Mouse (Mus musculus): Measurements from ENCODE around the gene Esrp2. TPM values are rescaled to one million over a fixed set of nuclear protein-coding genes. Genes with fewer than 3 reads are reported as not detected.

Gene Esrp2
- polyA plus RNA-seq, 1 experiment: 0.04 TPM

DNA sequence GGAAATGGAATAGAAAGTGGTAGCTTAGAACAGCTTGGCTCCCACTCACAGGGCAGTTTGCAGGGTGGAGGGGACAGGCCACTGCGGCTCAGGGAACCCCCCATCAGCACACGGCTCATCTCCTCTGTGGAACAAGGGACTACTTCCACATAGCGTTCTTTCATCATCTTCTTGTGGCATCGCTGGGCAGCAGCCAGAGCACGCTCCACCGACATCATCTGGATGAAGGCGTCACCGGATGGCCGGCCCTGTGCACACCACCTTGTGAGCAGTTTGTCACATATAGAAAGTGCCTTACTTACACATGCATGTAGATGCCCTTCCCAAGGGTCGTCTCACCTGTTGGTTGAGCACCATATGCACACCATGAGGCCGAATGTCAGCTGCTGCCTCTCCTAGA is 4.4 kb downstream of the Esrp2 start:
- H3K27me3 ChIP-seq (ENCODE audit: control insufficient read depth, insufficient read depth, insufficient read length): no peaks in the 10 kb centered on the region
- TF ChIP-seq CEBPB (IDR thresholded peaks at IDR 0.05; ENCODE audit: low read depth) (no peak), MYOG (IDR thresholded peaks at IDR 0.05; ENCODE audit: control insufficient read depth, extremely low read depth, insufficient read length) (no peak), MYOD1 (IDR thresholded peaks at IDR 0.05; ENCODE audit: control insufficient read depth, insufficient read length, low read depth) (no peak), FOSL1 (IDR thresholded peaks at IDR 0.05; ENCODE audit: insufficient read depth, low read length, poor library complexity, severe bottlenecking) (no peak), MAX (IDR thresholded peaks at IDR 0.05) (no peak), CTCF (IDR thresholded peaks at IDR 0.05; ENCODE audit: control insufficient read depth, insufficient read depth, insufficient read length) (no peak), USF1 (IDR thresholded peaks at IDR 0.05; ENCODE audit: low read depth) (no peak)
- H3K79me2 ChIP-seq (ENCODE audit: control insufficient read depth, insufficient read depth): no peaks in the 10 kb centered on the region
- no peak overlapping the region for H3K4me3 ChIP-seq (ENCODE audit: insufficient read depth, poor library complexity, severe bottlenecking)
- no peaks in the 10 kb centered on the region for H3K79me3 ChIP-seq (ENCODE audit: low read depth)
- no peak overlapping the region for H3ac ChIP-seq (ENCODE audit: control insufficient read depth, insufficient read length, low read depth)
- H3K36me3 ChIP-seq (ENCODE audit: control insufficient read depth, insufficient read depth): peaks cover 28% of the 10 kb centered on the region

DNA sequence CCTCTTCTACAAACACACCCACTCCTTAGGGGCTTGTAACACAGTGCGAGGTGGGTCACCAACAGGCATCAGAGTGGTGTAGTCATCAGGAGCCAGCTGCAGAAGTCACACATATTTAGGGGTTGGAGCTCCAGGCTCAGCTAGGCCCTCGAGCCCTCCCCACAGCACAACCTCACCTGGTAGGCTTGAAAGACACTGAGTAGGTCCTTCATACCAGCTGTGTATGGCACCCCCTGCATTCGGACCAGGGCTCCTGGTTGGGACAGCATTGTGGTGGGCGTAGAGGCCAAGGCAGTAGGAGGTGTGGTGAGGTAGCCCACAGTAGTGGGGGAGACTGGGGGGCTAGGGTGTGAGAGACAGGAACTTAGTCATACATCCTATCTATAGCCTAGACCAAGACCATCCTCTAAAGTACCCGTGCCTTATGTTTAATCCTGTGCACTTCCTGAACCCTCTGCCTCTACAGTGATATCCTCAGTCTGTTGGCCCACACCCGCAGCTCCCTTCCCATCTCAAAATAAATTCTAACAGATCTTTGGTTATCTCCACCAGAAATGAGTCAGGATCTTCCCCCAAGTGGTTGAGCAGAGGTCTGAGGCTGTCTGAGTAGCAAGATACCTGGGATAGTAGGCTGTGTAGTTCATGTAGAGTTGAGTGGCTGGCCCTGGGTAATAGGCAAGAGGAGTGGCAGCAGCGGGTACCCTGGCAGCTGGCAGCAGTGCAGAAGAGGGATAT is 5.1 kb downstream of the Esrp2 start:
- H3K36me3 ChIP-seq (ENCODE audit: control insufficient read depth, insufficient read depth): peaks cover 33% of the 10 kb centered on the region
- TF ChIP-seq FOSL1 (IDR thresholded peaks at IDR 0.05; ENCODE audit: insufficient read depth, low read length, poor library complexity, severe bottlenecking) (no peak), CTCF (IDR thresholded peaks at IDR 0.05; ENCODE audit: control insufficient read depth, insufficient read depth, insufficient read length) (no peak), CEBPB (IDR thresholded peaks at IDR 0.05; ENCODE audit: low read depth) (no peak), USF1 (IDR thresholded peaks at IDR 0.05; ENCODE audit: low read depth) (no peak), MAX (IDR thresholded peaks at IDR 0.05) (no peak), MYOD1 (IDR thresholded peaks at IDR 0.05; ENCODE audit: control insufficient read depth, insufficient read length, low read depth) (no peak), MYOG (IDR thresholded peaks at IDR 0.05; ENCODE audit: control insufficient read depth, extremely low read depth, insufficient read length) (no peak)

DNA sequence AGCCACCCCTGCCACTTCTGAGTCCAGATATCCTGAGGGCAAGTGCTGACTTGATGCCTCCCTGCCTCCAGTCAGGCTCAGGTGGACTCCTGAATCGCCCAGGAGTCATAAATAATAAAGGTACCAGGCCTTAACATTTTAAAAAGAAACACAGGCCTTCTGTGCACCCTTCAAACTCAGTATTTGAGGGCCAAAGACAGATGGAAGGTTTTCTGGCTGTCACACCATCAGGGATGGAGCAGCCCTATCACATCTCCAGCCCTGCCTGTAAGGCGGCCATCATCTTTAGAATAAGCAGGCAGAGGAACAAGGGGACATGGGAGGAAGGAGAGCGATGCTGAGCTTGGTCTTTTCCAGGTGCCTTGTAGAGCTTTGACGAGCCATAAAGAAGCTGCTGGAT is 5.8 kb downstream of the Esrp2 start:
- TF ChIP-seq CEBPB (IDR thresholded peaks at IDR 0.05; ENCODE audit: low read depth): no peak
- TF ChIP-seq MAX (IDR thresholded peaks at IDR 0.05): no peak
- no peak for TF ChIP-seq MYOG (IDR thresholded peaks at IDR 0.05; ENCODE audit: control insufficient read depth, extremely low read depth, insufficient read length)
- no peak for TF ChIP-seq FOSL1 (IDR thresholded peaks at IDR 0.05; ENCODE audit: insufficient read depth, low read length, poor library complexity, severe bottlenecking)
- no peak for TF ChIP-seq CTCF (IDR thresholded peaks at IDR 0.05; ENCODE audit: control insufficient read depth, insufficient read depth, insufficient read length)
- no peak for TF ChIP-seq USF1 (IDR thresholded peaks at IDR 0.05; ENCODE audit: low read depth)
- Histone ChIP-seq H3K27me3 (ENCODE audit: control insufficient read depth, insufficient read depth, insufficient read length) (no peaks in the 10 kb centered on the region), H3K4me3 (ENCODE audit: insufficient read depth, poor library complexity, severe bottlenecking) (no peak overlapping the region), H3K79me3 (ENCODE audit: low read depth) (no peaks in the 10 kb centered on the region), H3K36me3 (ENCODE audit: control insufficient read depth, insufficient read depth) (peaks cover 33% of the 10 kb centered on the region), H3ac (ENCODE audit: control insufficient read depth, insufficient read length, low read depth) (no peak overlapping the region), H3K79me2 (ENCODE audit: control insufficient read depth, insufficient read depth) (no peaks in the 10 kb centered on the region)

More for the DNA sequence above, 5.1 kb downstream of the Esrp2 start:
- Histone ChIP-seq H3ac (ENCODE audit: control insufficient read depth, insufficient read length, low read depth) (no peak overlapping the region), H3K4me3 (ENCODE audit: insufficient read depth, poor library complexity, severe bottlenecking) (no peak overlapping the region), H3K79me3 (ENCODE audit: low read depth) (no peaks in the 10 kb centered on the region), H3K27me3 (ENCODE audit: control insufficient read depth, insufficient read depth, insufficient read length) (no peaks in the 10 kb centered on the region), H3K79me2 (ENCODE audit: control insufficient read depth, insufficient read depth) (no peaks in the 10 kb centered on the region)

DNA sequence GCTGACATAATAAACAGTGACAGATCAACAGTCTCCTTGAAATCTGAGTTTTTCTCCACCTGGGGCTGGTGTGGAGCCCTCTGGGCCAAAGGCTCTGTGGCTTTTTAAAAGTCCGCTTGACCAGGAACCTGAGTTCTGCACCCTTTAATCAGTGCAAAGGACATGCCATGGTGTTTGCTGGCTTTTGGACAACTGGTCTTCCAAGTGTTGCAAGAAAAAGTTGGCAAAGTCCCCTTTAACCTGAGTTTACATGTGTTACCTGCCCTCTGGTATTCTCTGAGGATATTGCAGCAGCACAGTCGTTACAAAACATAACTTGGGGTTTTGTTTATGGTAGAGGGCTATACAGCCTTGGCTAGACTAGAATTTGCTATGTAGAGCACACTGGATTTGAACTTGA is 6.3 kb downstream of the Esrp2 start:
- H3K36me3 ChIP-seq (ENCODE audit: control insufficient read depth, insufficient read depth): peaks cover 33% of the 10 kb centered on the region
- no peak overlapping the region for H3ac ChIP-seq (ENCODE audit: control insufficient read depth, insufficient read length, low read depth)
- H3K4me3 ChIP-seq (ENCODE audit: insufficient read depth, poor library complexity, severe bottlenecking): no peak overlapping the region
- H3K79me2 ChIP-seq (ENCODE audit: control insufficient read depth, insufficient read depth): no peaks in the 10 kb centered on the region
- no peaks in the 10 kb centered on the region for H3K79me3 ChIP-seq (ENCODE audit: low read depth)
- no peaks in the 10 kb centered on the region for H3K27me3 ChIP-seq (ENCODE audit: control insufficient read depth, insufficient read depth, insufficient read length)
- no peak for TF ChIP-seq MYOD1 (IDR thresholded peaks at IDR 0.05; ENCODE audit: control insufficient read depth, insufficient read length, low read depth)
- no peak for TF ChIP-seq MYOG (IDR thresholded peaks at IDR 0.05; ENCODE audit: control insufficient read depth, extremely low read depth, insufficient read length)
- TF ChIP-seq CEBPB (IDR thresholded peaks at IDR 0.05; ENCODE audit: low read depth): no peak
- no peak for TF ChIP-seq CTCF (IDR thresholded peaks at IDR 0.05; ENCODE audit: control insufficient read depth, insufficient read depth, insufficient read length)
- TF ChIP-seq USF1 (IDR thresholded peaks at IDR 0.05; ENCODE audit: low read depth): no peak
- no peak for TF ChIP-seq FOSL1 (IDR thresholded peaks at IDR 0.05; ENCODE audit: insufficient read depth, low read length, poor library complexity, severe bottlenecking)
- no peak for TF ChIP-seq MAX (IDR thresholded peaks at IDR 0.05)

DNA sequence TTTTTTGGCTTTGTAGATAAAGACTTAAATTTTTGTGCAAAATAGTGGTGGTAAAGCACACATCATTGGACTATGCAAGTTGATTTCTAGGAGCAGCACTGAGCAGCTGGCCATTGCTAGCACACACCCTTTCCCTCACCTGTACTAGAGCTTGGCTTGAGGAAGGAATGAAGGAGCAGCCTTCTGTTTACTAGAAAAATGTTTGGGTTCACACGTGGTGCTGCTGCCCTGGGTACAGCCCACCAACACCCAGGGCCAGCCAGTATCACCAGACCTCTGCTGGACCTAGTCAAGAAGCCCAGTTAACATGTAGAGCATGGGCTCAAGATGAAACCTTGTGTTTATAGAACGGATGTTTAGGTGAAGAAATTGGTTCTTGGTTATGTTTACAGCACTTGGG is 6.8 kb downstream of the Esrp2 start:
- peaks cover 33% of the 10 kb centered on the region for H3K36me3 ChIP-seq (ENCODE audit: control insufficient read depth, insufficient read depth)
- H3K27me3 ChIP-seq (ENCODE audit: control insufficient read depth, insufficient read depth, insufficient read length): no peaks in the 10 kb centered on the region
- no peaks in the 10 kb centered on the region for H3K79me2 ChIP-seq (ENCODE audit: control insufficient read depth, insufficient read depth)
- H3K4me3 ChIP-seq (ENCODE audit: insufficient read depth, poor library complexity, severe bottlenecking): no peak overlapping the region
- H3ac ChIP-seq (ENCODE audit: control insufficient read depth, insufficient read length, low read depth): no peak overlapping the region
- TF ChIP-seq CTCF (IDR thresholded peaks at IDR 0.05; ENCODE audit: control insufficient read depth, insufficient read depth, insufficient read length): no peak
- no peak for TF ChIP-seq FOSL1 (IDR thresholded peaks at IDR 0.05; ENCODE audit: insufficient read depth, low read length, poor library complexity, severe bottlenecking)
- TF ChIP-seq USF1 (IDR thresholded peaks at IDR 0.05; ENCODE audit: low read depth): no peak
- no peak for TF ChIP-seq MYOG (IDR thresholded peaks at IDR 0.05; ENCODE audit: control insufficient read depth, extremely low read depth, insufficient read length)
- no peak for TF ChIP-seq MYOD1 (IDR thresholded peaks at IDR 0.05; ENCODE audit: control insufficient read depth, insufficient read length, low read depth)
- TF ChIP-seq CEBPB (IDR thresholded peaks at IDR 0.05; ENCODE audit: low read depth): no peak
- TF ChIP-seq MAX (IDR thresholded peaks at IDR 0.05): no peak
- H3K79me3 ChIP-seq (ENCODE audit: low read depth): no peaks in the 10 kb centered on the region
